Mouse (Mus musculus) heart, adult 8-10 months (tissue): ENCODE data around the gene Slc2a5. TPM values are rescaled to one million over a fixed set of nuclear protein-coding genes. Genes with fewer than 3 reads are reported as not detected.

ENCODE experiments used
- DNase-seq: peaks from one replicate; pipeline ENCODE4 v3.0.0; 2022; ENCODE audit warnings: low spot score
- total RNA-seq, 4 experiments: library from RNA; stranded (reverse); gene quantifications; 2 replicates each; pipeline ENCODE4 v1.2.4; 2022

Slc2a5 gene
- total RNA-seq, 4 experiments from 2014 or later: 0.55 TPM; not detected in 3

DNA sequence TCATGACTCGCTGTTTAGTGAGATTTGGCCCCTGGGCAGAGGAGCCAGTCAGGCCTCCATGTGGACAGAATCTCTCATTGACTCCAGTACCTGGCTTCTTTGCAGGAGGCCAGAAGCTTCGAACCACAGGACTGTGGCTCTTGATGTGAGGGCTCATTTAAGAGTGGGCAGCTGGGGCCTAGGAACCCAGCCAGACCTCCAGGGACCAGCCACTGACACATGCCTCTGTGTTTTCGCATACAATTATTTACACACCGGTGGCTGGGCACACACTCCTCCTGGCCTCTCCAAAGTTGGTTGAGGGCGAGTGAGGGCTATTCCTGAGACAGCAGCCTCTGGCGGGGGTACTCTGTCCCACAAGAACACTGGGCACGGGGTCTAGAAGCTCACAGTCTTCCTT, 21.3 kb downstream of the Slc2a5 start:
- DNase-seq: no peak

DNA sequence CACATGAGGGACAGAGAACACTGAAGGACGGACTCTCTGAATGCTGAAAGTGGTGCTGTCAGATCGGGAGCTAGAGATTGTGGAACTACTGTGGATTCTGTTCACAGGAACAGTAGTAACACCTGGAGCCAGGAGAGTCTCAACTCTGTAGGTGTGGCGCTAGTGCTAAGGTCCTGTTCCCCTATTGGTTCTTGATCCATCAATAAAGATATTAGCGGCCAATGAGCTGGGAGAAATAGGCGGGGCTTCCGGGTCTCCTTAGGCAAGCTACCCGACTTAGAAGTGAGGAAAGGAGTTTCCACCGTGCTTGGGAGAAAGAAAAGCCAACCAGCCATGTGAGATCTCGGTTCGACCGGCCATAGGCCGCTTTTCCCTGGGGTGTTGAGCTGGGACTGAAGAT, 25.2 kb downstream of the Slc2a5 start:
- no peak for DNase-seq

DNA sequence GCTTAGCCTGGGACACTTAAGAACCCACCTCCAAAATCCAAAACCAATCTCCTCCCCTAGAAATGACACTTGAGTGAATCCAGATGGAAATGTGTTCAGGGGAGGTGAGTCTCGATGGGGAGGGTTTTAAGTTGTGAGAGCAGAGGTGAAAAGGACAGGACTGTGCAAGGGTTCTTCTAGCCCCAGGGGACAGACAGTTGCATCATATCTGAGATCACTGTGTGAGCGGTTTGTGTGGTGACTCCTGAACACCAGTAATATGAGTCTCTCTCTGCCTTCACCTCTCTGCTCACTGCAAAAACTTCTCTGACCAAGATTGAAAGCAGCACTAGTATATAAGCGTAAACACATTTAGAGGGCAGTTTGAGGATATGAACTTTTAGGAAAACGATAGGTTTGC, 27.2 kb downstream of the Slc2a5 start:
- DNase-seq: no peak

DNA sequence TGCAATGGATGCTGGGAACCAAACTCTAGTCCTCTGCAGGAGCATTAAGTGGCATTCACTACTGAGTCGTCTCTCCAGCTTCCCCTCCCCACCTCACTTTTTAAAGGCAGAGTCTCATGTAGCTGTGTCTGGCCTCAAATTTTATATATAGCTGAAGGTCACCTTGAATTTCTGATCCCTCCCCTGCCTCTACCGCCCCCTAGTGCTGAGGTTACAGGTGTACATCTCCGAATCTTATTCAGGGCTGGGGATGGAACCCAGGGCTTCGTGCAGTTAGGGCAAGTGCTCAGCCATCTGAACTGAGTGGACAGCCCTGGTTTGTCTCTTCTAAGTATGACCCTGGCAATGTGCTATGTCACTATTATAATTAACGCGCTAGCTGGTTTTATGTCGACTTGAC, 32.0 kb downstream of the Slc2a5 start:
- DNase-seq: no peak

DNA sequence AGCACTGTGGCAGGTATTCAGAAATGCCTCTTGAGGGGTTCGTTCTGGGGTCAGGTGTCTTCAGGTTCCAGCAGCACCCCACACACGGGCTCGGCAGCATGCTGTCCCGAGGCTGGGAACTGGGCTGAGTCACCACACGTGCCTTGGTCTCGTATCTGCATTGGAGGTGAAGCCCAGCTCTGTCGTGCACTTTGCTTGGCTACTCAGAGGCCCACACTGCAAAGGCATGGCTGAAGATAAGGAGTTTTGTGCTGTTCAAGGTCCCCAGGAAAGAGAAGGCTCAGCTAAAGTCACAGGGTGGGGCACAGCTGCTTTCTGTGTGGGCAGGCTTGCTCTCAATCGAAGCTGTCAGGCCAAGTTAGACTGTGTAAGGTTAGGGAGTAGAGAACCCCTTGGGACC, 33.4 kb downstream of the Slc2a5 start:
- no peak for DNase-seq

DNA sequence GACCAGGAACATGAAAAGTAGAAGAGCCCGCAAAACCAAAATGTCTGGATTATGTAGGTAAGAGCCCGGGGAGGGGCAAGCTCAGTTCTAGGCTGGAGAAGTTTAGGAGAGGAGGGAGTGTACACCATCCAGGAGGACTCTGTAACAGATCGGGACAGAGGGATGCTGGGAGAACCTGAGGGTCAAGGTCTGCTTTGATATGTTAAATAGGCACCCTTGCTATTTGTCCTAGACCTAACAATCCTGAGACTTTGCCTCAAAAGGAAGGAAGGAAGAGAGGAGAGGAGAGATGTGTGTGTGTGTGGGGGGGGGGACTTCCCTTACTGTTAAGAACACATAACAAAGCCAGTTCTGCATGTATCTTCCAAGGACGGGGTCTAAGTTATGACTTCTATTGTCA, 36.2 kb downstream of the Slc2a5 start:
- DNase-seq: no peak

DNA sequence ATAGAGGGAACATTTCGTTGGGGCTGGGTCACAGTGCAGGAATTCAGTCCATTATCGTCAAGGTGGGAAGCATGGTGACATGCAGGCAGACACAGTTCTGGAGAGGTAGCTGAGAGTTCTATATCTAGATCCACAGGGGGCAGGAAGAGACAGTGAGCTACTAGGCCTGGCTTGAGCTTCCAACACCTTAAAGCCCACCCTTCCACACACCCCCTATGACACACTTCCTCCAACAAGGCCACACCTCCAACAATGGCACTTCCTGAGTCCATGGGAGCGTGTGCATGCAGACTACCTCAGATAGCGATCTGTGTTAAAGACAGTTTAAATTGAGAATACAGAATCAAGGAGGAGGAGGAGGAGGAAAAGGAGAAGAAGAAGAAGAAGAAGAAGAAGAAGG, 36.6 kb downstream of the Slc2a5 start:
- DNase-seq: no peak

DNA sequence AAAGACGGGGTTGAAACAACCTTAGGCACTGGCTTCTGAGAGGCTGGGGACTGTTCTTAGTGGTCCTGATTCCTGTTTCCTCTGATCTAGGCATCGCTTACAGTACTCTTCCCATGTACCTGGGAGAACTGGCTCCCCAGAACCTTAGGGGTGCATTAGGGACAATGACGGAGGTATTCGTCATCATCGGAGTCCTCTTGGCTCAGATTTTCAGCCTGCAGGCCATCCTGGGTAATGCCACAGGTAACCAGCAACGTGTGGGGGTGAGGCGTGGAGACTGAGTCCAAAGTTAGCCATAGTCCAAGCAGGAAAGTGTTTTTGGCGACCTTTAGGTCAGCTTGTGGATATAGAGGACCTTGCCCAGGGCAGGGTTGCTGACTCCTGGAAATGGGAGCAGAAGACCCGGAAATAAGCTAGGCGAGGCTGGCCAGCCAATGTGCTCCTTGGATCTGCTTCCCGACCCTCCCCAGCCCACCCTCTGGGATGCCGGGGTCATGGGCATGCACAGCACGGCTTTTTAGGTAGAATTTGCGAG, 38.3 kb downstream of the Slc2a5 start:
- no peak for DNase-seq

DNA sequence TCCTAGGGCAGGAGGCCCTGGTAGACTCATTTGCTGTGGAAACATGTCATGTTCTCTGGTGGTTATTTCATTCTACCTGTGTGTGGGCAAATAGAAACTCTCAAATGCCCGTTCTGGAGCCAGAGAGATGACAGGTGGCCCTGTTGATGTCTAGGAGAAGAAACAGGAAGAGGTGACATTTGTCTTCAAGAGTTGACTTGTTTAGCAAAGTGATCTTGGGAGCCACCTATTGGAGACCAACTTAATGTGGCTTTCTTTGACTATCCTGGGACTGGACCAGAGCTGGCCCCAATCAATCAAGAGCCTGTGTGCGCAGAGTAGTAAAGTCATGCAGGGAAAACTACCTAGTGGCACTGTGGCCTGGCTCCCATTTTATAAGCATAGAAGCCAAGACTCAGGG, 40.4 kb downstream of the Slc2a5 start:
- no peak for DNase-seq

DNA sequence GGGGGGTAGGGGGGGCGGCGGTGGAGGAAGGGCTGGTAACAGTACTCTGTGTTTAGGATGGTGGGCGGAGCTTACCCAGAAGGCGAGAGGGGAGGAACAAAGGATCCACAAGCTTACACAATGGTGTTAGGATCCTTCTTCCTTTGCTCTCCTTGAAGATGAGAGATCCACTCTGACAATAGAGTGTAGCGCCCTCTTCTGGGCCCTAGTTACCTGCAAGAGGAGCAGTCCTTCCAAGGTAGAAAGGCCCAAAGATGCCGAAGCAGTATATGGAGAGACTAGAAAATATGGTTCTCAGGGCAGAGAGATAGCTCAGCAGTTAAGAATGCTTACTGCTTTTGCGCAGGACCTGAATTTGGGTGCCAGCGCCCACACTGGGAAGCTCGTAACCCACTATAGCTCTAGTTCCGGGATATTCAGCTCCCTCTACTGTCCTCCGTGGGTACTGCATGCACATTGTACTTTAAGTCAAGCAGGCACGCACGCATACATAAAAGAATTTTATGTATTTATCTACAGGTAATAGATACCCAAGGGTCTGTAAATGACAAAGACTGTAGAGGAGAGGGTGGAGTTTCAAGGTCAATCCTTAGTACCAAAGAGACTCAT, 43.6 kb downstream of the Slc2a5 start:
- DNase-seq: no peak

DNA sequence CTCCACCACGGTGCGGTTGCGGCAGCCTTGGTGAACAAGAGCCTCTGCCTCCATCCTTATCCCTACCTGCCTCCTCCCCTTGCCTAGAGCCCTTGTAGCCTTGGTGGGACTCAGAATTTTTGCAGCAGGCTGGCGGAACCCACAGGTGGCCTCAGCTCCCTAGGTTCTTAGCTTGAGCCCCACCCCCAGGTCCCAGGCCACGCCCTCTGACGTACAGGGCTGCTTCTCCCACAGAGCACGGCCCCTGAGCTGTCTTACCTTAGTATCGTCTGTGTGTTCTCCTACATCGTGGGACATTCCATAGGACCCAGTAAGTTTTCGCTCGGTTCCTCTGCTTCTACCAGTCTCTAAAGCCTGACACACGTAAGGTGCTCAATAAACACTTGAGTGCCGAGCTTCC, 45.8 kb downstream of the Slc2a5 start:
- no peak for DNase-seq

DNA sequence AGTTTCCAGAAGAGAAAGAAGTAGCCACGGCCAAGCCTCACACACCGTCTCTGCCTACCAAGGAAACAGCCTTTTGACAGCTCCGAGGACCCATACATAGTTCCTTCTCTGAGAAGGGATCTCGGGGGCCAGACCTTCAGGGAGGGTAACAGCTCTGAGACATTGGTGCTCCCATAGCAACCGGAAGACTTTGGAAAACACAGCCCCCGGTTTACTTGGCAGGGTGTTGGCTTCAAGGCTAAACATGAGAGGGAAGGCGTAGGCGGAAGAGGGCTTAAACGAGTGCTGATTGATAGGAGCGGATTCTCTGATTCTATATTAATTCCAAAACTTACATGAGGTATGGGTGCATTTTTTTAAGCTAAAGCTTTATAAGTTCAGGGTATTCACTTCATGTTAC, 49.3 kb downstream of the Slc2a5 start:
- no peak for DNase-seq

DNA sequence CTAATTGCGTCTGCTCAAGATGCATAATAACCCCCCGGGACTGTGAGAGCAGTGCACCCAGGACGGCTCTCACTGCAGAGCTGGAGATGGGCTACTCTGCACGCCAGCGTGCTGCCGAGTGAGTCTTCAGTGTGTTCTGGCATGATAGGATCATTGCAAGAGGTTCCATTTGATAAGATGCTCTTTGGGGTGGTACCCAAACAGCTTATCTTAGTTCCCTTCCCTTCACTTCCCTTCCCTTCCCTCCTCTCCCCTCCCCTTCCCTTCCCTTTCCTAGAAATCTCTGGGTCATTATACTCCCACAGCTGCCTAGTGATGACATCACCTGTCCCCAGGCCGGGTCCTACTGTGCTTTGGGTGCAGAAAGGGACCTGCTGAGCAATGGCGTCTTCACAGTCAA, 53.0 kb downstream of the Slc2a5 start:
- DNase-seq: no peak

DNA sequence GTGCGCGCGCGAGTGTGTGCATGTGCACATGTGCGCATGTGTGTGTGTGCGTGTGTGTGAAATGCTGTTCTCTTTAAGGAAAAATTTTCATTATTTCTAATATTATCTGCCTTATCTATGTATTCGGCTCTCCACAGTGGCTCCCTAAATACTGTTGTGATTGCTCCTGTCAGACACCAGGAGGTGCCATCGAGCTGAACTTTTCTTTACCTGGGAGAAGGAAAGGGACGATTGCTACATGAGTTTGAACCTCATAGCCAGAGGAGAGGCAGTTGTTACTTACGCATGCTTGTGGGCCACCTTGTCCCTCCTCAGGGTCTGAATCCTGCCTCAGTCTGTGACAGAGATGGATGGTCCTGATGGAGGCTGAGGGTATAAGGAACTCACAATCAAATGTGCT, 54.2 kb downstream of the Slc2a5 start:
- peak; percentile 17 for DNase-seq

DNA sequence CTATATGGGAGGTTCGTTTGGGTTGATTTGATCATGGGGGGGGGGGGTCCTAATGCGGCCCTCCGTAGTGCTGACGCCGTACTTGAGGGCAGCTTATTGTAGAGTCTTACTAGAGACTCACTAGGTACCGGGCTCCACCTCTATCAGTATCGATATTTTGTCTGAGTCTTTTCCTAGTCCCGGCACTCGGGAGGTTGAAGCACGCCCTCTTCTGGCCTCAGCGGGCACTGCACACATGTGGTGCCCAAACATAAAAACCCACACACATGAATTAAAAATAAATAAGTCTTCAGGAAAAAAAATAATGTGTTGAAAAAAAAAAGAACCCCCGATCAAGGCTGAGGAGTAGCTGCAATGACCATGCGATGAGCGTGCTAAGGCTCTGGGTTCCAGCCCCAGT, 54.9 kb downstream of the Slc2a5 start:
- no peak for DNase-seq

DNA sequence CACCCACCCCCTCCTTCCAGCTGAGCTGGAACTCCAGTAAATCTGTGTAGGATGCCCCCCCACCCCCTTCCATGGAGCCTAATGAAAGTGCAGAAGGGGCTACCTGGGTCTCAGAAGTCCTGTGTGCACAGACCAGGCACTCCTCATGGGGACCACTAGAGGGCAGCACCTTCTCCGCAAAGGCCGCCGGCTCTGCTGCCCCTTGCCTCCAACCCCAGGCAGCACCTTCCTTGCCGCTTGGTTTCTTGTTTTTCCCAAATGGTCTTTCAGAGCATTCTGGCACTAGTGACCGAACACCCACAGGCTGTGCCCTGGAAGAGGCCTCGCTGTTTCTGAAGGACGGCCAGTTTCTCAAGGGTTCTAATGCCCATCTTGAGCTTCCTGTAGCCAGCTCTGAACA, 57.5 kb downstream of the Slc2a5 start:
- DNase-seq: no peak

DNA sequence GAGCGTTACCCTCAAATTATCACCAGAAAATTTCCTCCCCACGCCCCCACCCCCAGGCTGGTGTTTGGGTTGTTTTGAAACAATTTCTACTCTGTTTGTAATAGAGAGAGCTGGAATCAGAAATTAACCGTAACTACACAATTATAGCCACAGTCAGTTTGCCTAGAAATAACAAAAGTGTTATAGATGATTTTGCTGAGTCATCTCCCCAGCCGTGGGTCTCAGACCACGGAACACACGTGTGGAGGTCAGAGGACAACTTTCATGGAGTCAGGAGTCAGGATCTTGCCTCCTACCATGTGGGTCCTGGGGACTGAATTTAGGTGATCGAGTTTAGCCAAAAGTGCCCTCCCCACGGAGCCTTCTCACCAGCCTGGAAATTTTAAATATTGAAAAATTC, 58.0 kb downstream of the Slc2a5 start:
- DNase-seq: no peak

DNA sequence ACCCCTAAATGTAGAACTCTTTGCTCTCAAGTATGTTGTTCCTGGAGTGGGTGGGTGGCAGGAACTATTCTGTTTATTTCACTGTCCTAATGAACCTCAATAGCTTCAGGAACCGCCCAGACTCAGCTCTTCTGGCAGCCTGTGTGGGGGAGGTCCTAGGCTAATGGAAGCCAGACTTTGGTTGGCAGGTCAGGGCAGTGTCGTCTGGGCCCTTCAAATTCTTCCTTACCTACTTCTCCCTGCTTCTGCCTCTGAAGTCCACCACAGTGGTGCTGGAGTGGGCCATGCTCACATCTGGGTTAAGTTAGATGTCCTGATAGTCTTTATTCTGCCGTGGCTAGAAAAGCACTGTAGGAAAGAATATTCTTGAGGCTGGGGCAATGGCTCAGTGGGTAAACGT, 59.0 kb downstream of the Slc2a5 start:
- no peak for DNase-seq

DNA sequence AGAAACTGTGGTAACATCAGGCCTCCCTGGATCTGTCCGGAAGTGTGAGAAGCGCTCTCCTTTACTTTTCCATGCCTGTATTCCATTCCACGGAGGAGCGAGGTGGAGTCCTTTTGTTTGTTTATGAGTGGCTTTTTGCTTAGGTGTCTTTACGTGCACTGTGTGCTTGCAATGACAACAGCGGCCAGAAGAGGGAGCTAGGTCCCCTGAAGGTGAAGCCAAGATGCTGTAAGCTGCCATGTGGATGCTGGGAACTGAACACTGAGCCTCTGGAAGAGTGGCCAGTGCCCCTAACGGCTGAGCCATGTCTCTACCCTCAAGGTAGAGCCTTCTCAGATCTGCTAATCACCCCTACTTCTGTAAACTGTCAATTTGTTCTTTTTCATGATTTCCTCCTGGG, 62.2 kb downstream of the Slc2a5 start:
- DNase-seq: no peak

DNA sequence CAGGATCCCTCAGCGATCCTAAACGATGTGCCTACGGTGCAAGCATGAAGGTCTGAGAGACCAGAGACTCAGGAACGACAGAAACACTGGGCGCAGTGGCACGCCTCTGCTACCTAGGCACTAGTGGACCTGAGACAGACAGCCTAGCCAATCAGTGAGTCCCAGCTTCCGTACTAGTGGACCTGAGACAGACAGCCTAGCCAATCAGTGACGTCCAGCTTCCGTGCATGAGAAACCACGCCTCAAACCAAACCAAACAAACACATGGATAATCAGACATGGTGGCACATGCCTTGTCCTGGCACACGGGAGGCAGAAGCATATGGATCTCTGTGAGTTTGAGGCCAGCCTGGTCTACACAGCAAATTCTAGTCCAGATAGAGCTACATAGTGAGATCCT, 69.2 kb downstream of the Slc2a5 start:
- no peak for DNase-seq

DNA sequence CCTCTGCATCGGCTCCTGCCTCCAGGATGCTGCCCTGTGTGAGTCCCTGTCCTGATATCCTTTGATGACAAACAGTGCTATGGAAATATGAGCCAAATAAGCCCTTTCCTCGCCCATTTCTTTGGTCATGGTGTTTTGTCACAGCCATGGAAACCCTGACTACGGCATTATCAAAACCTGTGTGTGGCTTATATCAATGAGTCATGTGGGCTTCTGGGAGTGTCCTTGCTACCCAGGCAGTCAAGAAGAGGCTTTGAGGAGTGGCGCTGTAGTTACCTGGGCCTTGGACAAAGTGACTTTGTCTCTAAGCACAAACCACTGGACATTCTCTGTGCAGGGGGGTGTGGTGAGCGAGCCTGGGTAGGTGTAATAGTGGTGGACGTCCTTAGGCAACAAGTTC, 73.1 kb downstream of the Slc2a5 start:
- DNase-seq: no peak
